Mouse (Mus musculus) right cerebral cortex, adult 18-20 months (tissue): ENCODE data around the gene Xrcc1.

Source experiments
- DNase-seq: peaks from one replicate; pipeline ENCODE4 v3.0.0; 2022; ENCODE audit warnings: mixed read lengths

Xrcc1 gene

GRCm38 (mm10) chr7:24566206-24566605, 20.1 kb downstream of the Xrcc1 start:
- DNase-seq = no peak

GRCm38 (mm10) chr7:24568512-24568911, 22.4 kb downstream of the Xrcc1 start:
- DNase-seq = peak; percentile 43

GRCm38 (mm10) chr7:24571071-24571470, 25.0 kb downstream of the Xrcc1 start:
- DNase-seq = no peak

- DNase-seq = no peak
These were observed 26.4 kb downstream of the Xrcc1 start for GRCm38 (mm10) chr7:24572455-24572854.

- DNase-seq = no peak
These were observed 28.2 kb downstream of the Xrcc1 start for GRCm38 (mm10) chr7:24574224-24574796.

- no peak for DNase-seq
These were observed 31.7 kb downstream of the Xrcc1 start for GRCm38 (mm10) chr7:24577811-24578210.

- DNase-seq = no peak
These were observed 38.8 kb downstream of the Xrcc1 start for GRCm38 (mm10) chr7:24584876-24585275.

GRCm38 (mm10) chr7:24585995-24586394, 39.9 kb downstream of the Xrcc1 start:
- DNase-seq = no peak

GRCm38 (mm10) chr7:24586828-24587227, 40.7 kb downstream of the Xrcc1 start:
- DNase-seq = no peak

GRCm38 (mm10) chr7:24587330-24588105, 41.4 kb downstream of the Xrcc1 start, which contains the start of the genes Ethe1 and Zfp575:
Gene Ethe1, plus strand, starts transcription at chr7:24587543.
Gene Zfp575, minus strand, starts transcription at chr7:24587641.
- peak; percentile 89 for DNase-seq

- no peak for DNase-seq
These were observed 42.2 kb downstream of the Xrcc1 start for GRCm38 (mm10) chr7:24588336-24588735.

- DNase-seq = no peak
These were observed 45.6 kb downstream of the Xrcc1 start for GRCm38 (mm10) chr7:24591735-24592134.

GRCm38 (mm10) chr7:24592163-24592562, 46.1 kb downstream of the Xrcc1 start:
- DNase-seq = no peak

GRCm38 (mm10) chr7:24592781-24593180, 46.7 kb downstream of the Xrcc1 start:
- no peak for DNase-seq

- DNase-seq = peak; percentile 71
These were observed 47.7 kb downstream of the Xrcc1 start for GRCm38 (mm10) chr7:24593621-24594308.

- no peak for DNase-seq
These were observed 48.3 kb downstream of the Xrcc1 start for GRCm38 (mm10) chr7:24594309-24594803.

- no peak for DNase-seq
These were observed 49.4 kb downstream of the Xrcc1 start for GRCm38 (mm10) chr7:24595464-24595863.

GRCm38 (mm10) chr7:24598121-24598520, 52.0 kb downstream of the Xrcc1 start:
- no peak for DNase-seq

- DNase-seq = no peak
These were observed 53.4 kb downstream of the Xrcc1 start for GRCm38 (mm10) chr7:24599211-24600067.

GRCm38 (mm10) chr7:24600941-24601597, 55.0 kb downstream of the Xrcc1 start:
- peak; percentile 95 for DNase-seq

GRCm38 (mm10) chr7:24605561-24605960, 59.5 kb downstream of the Xrcc1 start:
- DNase-seq = no peak

- DNase-seq = no peak
These were observed 60.0 kb downstream of the Xrcc1 start for GRCm38 (mm10) chr7:24606046-24606445.
